Mouse (Mus musculus): Measurements from ENCODE around the gene Atad5. TPM values are rescaled to one million over a fixed set of nuclear protein-coding genes. Genes with fewer than 3 reads are reported as not detected.
"Not testable (repeated sequence)": the region's sequence is repeated elsewhere in the genome, so short reads cannot be mapped to it uniquely, and the experiment has no call there.

Atad5 gene
- total and polyA plus RNA-seq, 2 experiments, result 0.15 to 1.1 TPM

GRCm38 (mm10) chr11:80145787-80146275, 56.6 kb downstream of the Atad5 start:
- Histone ChIP-seq H3K9ac (ENCODE audit: low read depth, low read length) (peak overlapping the region; percentile 61), H3K27ac (replicated peaks; ENCODE audit: insufficient read depth, low read depth, low read length) (peak overlapping the region; percentile 95), H3K36me3 (ENCODE audit: control insufficient read depth, insufficient read depth, low read length) (no peaks in the 10 kb centered on the region), H3K4me1 (ENCODE audit: control insufficient read depth, insufficient read depth, low read length) (peaks cover 14% of the 10 kb centered on the region), H3K4me3 (ENCODE audit: insufficient read depth, low read depth, low read length) (no peak overlapping the region), H3K27me3 (ENCODE audit: control insufficient read depth, insufficient read depth, low read length) (no peaks in the 10 kb centered on the region), H3K79me2 (ENCODE audit: control insufficient read depth, insufficient read depth, low read length) (no peaks in the 10 kb centered on the region; the same call in 1 of the 2 replicates)
- TF ChIP-seq CTCF (IDR thresholded peaks at IDR 0.05; ENCODE audit: low read depth, low read length), result no peak
- TF ChIP-seq POLR2A (IDR thresholded peaks at IDR 0.05; ENCODE audit: extremely low read depth, insufficient read depth, low read length), result 0 out of 2 replicates have a peak, but pooled peaks have one; percentile 5
- WGBS, result 2% methylated on average over 10 of the region's 10 CpGs
- DNase-seq (ENCODE audit: extremely low read depth, low read depth, low spot score), result peak; percentile 90

GRCm38 (mm10) chr11:80147748-80148147, 58.5 kb downstream of the Atad5 start:
- no peak overlapping the region for H3K4me3 ChIP-seq (ENCODE audit: insufficient read depth, low read depth, low read length)
- H3K4me1 ChIP-seq (ENCODE audit: control insufficient read depth, insufficient read depth, low read length), result peaks cover 12% of the 10 kb centered on the region
- no peaks in the 10 kb centered on the region for H3K27me3 ChIP-seq (ENCODE audit: control insufficient read depth, insufficient read depth, low read length)
- no peaks in the 10 kb centered on the region; the same call in 1 of the 2 replicates for H3K79me2 ChIP-seq (ENCODE audit: control insufficient read depth, insufficient read depth, low read length)
- no peak overlapping the region; the same call in 1 of the 2 replicates for H3K27ac ChIP-seq (replicated peaks; ENCODE audit: insufficient read depth, low read depth, low read length)
- no peak overlapping the region for H3K9ac ChIP-seq (ENCODE audit: low read depth, low read length)
- H3K36me3 ChIP-seq (ENCODE audit: control insufficient read depth, insufficient read depth, low read length), result no peaks in the 10 kb centered on the region
- 59% methylated on average over 6 of the region's 6 CpGs for WGBS
- DNase-seq (ENCODE audit: extremely low read depth, low read depth, low spot score), result no peak
- TF ChIP-seq POLR2A (IDR thresholded peaks at IDR 0.05; ENCODE audit: extremely low read depth, insufficient read depth, low read length), result no peak
- no peak for TF ChIP-seq CTCF (IDR thresholded peaks at IDR 0.05; ENCODE audit: low read depth, low read length)

- WGBS, result 89% methylated on average over 1 of the region's 1 CpGs
- no peak for TF ChIP-seq CTCF (IDR thresholded peaks at IDR 0.05; ENCODE audit: low read depth, low read length)
- no peak for TF ChIP-seq POLR2A (IDR thresholded peaks at IDR 0.05; ENCODE audit: extremely low read depth, insufficient read depth, low read length)
- peak; percentile 58 for DNase-seq (ENCODE audit: extremely low read depth, low read depth, low spot score)
Measured at GRCm38 (mm10) chr11:80148313-80148712, 59.1 kb downstream of the Atad5 start.

GRCm38 (mm10) chr11:80148974-80149373, 59.8 kb downstream of the Atad5 start:
- H3K4me3 ChIP-seq (ENCODE audit: insufficient read depth, low read depth, low read length); H3K27me3 ChIP-seq (ENCODE audit: control insufficient read depth, insufficient read depth, low read length); H3K36me3 ChIP-seq (ENCODE audit: control insufficient read depth, insufficient read depth, low read length); DNase-seq (ENCODE audit: extremely low read depth, low read depth, low spot score); H3K27ac ChIP-seq (replicated peaks; ENCODE audit: insufficient read depth, low read depth, low read length); H3K79me2 ChIP-seq (ENCODE audit: control insufficient read depth, insufficient read depth, low read length); H3K9ac ChIP-seq (ENCODE audit: low read depth, low read length): not testable (repeated sequence)
- WGBS, result 61% methylated on average over 2 of the region's 4 CpGs
- peaks cover 11% of the 10 kb centered on the region for H3K4me1 ChIP-seq (ENCODE audit: control insufficient read depth, insufficient read depth, low read length)

More at GRCm38 (mm10) chr11:80148313-80148712, 59.1 kb downstream of the Atad5 start:
- Histone ChIP-seq H3K79me2 (ENCODE audit: control insufficient read depth, insufficient read depth, low read length) (no peaks in the 10 kb centered on the region), H3K27me3 (ENCODE audit: control insufficient read depth, insufficient read depth, low read length) (no peaks in the 10 kb centered on the region), H3K9ac (ENCODE audit: low read depth, low read length) (no peak overlapping the region), H3K4me3 (ENCODE audit: insufficient read depth, low read depth, low read length) (no peak overlapping the region), H3K36me3 (ENCODE audit: control insufficient read depth, insufficient read depth, low read length) (no peaks in the 10 kb centered on the region), H3K4me1 (ENCODE audit: control insufficient read depth, insufficient read depth, low read length) (peaks cover 10% of the 10 kb centered on the region), H3K27ac (replicated peaks; ENCODE audit: insufficient read depth, low read depth, low read length) (no peak overlapping the region)

- Histone ChIP-seq H3K27me3 (ENCODE audit: control insufficient read depth, insufficient read depth, low read length) (no peaks in the 10 kb centered on the region), H3K79me2 (ENCODE audit: control insufficient read depth, insufficient read depth, low read length) (peaks cover 6% of the 10 kb centered on the region; the same call in 1 of the 2 replicates), H3K4me1 (ENCODE audit: control insufficient read depth, insufficient read depth, low read length) (peaks cover 11% of the 10 kb centered on the region), H3K9ac (ENCODE audit: low read depth, low read length) (no peak overlapping the region), H3K36me3 (ENCODE audit: control insufficient read depth, insufficient read depth, low read length) (no peaks in the 10 kb centered on the region), H3K4me3 (ENCODE audit: insufficient read depth, low read depth, low read length) (no peak overlapping the region), H3K27ac (replicated peaks; ENCODE audit: insufficient read depth, low read depth, low read length) (peak overlapping the region; percentile 5)
- DNase-seq (ENCODE audit: extremely low read depth, low read depth, low spot score), result peak; percentile 82
- WGBS, result 80% methylated on average over 8 of the region's 8 CpGs
- TF ChIP-seq POLR2A (IDR thresholded peaks at IDR 0.05; ENCODE audit: extremely low read depth, insufficient read depth, low read length) (no peak), CTCF (IDR thresholded peaks at IDR 0.05; ENCODE audit: low read depth, low read length) (no peak)
Measured at GRCm38 (mm10) chr11:80149412-80150023, 60.3 kb downstream of the Atad5 start.

GRCm38 (mm10) chr11:80150566-80150965, 61.4 kb downstream of the Atad5 start:
- Histone ChIP-seq H3K27ac (replicated peaks; ENCODE audit: insufficient read depth, low read depth, low read length) (no peak overlapping the region), H3K36me3 (ENCODE audit: control insufficient read depth, insufficient read depth, low read length) (no peaks in the 10 kb centered on the region), H3K27me3 (ENCODE audit: control insufficient read depth, insufficient read depth, low read length) (no peaks in the 10 kb centered on the region), H3K4me3 (ENCODE audit: insufficient read depth, low read depth, low read length) (no peak overlapping the region), H3K4me1 (ENCODE audit: control insufficient read depth, insufficient read depth, low read length) (peaks cover 11% of the 10 kb centered on the region), H3K79me2 (ENCODE audit: control insufficient read depth, insufficient read depth, low read length) (peaks cover 16% of the 10 kb centered on the region; the same call in 1 of the 2 replicates), H3K9ac (ENCODE audit: low read depth, low read length) (no peak overlapping the region)
- no peak for DNase-seq (ENCODE audit: extremely low read depth, low read depth, low spot score)
- 80% methylated on average over 5 of the region's 5 CpGs for WGBS
- TF ChIP-seq CTCF (IDR thresholded peaks at IDR 0.05; ENCODE audit: low read depth, low read length), result no peak
- no peak for TF ChIP-seq POLR2A (IDR thresholded peaks at IDR 0.05; ENCODE audit: extremely low read depth, insufficient read depth, low read length)

Data from liver, adult 2 months (tissue).